Mouse (Mus musculus): Measurements from ENCODE around the gene Lrrc8e. TPM values are rescaled to one million over a fixed set of nuclear protein-coding genes. Genes with fewer than 3 reads are reported as not detected.
A peak's percentile ranks its signal among the peaks of the same experiment; 100 is the strongest.

The Lrrc8e gene
- polyA plus RNA-seq, 1 experiment from 2014 or later: 0.39 TPM

DNA sequence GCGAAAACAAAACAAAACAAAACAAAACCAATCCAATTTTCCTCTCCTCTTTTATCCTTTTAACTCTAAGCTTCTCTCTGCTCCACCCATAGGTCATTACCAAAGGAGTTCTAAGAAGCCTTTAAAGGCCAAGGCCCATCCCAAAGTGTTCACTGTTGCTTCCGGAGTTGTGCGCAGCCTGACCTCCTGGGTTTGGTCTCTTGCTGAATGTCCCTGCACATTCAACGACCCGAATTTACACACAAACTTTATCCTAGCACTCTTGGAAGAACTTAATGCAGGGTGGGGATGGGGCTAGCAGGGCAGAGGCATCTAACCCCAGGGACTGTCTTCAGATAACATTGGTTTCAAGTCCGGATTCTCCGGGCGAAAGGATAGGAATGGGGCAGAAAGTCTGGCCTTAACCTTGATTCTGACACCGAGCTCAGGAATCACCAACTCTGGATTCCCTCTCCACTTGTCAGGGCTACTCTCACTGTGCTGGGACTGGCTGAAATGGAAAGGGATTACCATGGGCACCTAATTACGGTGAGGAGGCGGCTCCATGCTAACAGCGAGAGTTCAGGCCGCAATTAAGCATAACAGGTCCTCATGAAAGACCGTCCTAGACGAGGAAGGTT, 11.3 kb downstream of the Lrrc8e start:
- peaks cover 3% of the 10 kb centered on the region; the same call in 1 of the 2 replicates for H3K36me3 ChIP-seq (ENCODE audit: control insufficient read depth, insufficient read depth)
- peak overlapping the region; percentile 91 for H3K27ac ChIP-seq (ENCODE audit: low read length)
- H3K4me2 ChIP-seq (ENCODE audit: low read depth, low read length): peak overlapping the region; percentile 70
- peak overlapping the region; percentile 85 for H3K4me3 ChIP-seq (ENCODE audit: low read length)
- no peaks in the 10 kb centered on the region for H3K9me3 ChIP-seq (replicated peaks; ENCODE audit: control insufficient read depth, low read length)
- 19% methylated on average over 15 of the region's 15 CpGs for WGBS
- no peak for ATAC-seq (replicated peaks; ENCODE audit: extremely low read depth, insufficient read depth, low FRiP score)
- H3K9ac ChIP-seq (ENCODE audit: low read length): peak overlapping the region; percentile 75
- H3K27me3 ChIP-seq (ENCODE audit: control insufficient read depth, insufficient read depth, low read length): no peaks in the 10 kb centered on the region
- H3K4me1 ChIP-seq (ENCODE audit: control insufficient read depth, insufficient read depth, low read length): peaks cover 19% of the 10 kb centered on the region

- peak within 1 kb of the TSS; percentile 85 for H3K4me3 ChIP-seq (ENCODE audit: low read length)
- H3K27ac ChIP-seq (ENCODE audit: low read length): peak within 1 kb of the TSS; percentile 92
- ATAC-seq (replicated peaks; ENCODE audit: extremely low read depth, insufficient read depth, low FRiP score): peak; percentile 96
- peak within 1 kb of the TSS; percentile 85 for H3K9ac ChIP-seq (ENCODE audit: low read length)
- no peaks in the 10 kb centered on the region for H3K27me3 ChIP-seq (ENCODE audit: control insufficient read depth, insufficient read depth, low read length)
- H3K9me3 ChIP-seq (replicated peaks; ENCODE audit: control insufficient read depth, low read length): no peaks in the 10 kb centered on the region
- peak within 1 kb of the TSS; percentile 82 for H3K4me2 ChIP-seq (ENCODE audit: low read depth, low read length)
- H3K36me3 ChIP-seq (ENCODE audit: control insufficient read depth, insufficient read depth): peaks cover 10% of the 10 kb centered on the region; the same call in 1 of the 2 replicates
- peaks cover 19% of the 10 kb centered on the region for H3K4me1 ChIP-seq (ENCODE audit: control insufficient read depth, insufficient read depth, low read length)
- under 1% methylated on average over 68 of the region's 71 CpGs for WGBS
Measured at GRCm38 (mm10) chr8:4238434-4239192, 12.0 kb downstream of the Lrrc8e start, which contains the start of the genes Map2k7 and Gm49320. TSS of gene Map2k7 (plus strand) at chr8:4238740. TSS of gene Gm49320 (plus strand) at chr8:4238865.

DNA sequence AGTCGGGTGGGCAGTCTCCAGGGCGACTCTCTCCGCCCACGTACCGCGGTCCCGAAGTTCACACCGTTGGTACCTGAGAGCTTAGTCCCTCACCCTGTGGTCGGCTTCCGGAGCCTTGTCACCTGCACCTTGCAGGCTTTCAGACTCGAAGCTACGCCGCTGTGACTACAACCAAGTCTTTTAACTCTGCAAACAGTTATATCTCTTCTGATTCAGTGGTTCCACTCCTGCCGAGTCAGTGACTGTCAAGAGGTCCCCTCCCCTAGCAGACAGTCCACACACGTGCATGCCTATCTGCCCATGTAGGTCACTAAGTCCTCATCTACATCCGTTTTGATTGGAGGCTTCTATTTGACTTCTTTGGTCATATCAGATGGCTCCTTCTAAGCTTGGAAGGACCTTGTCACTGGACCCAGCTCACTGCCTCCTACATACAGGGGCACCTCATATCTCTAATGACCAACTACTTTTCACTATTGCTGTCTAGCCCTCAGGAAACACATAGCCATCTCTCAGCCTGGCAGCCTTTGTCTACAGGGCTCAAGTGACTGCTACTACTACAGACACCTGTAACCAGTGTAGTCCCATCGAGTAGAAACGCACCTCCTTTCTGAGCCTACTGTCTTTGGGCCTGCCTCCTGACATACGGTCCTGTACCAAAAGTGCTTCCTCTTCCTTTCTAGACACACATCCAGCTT, 12.7 kb downstream of the Lrrc8e start:
- Histone ChIP-seq H3K4me3 (ENCODE audit: low read length) (peak overlapping the region; percentile 85), H3K36me3 (ENCODE audit: control insufficient read depth, insufficient read depth) (peaks cover 17% of the 10 kb centered on the region), H3K9me3 (replicated peaks; ENCODE audit: control insufficient read depth, low read length) (no peaks in the 10 kb centered on the region), H3K9ac (ENCODE audit: low read length) (peak overlapping the region; percentile 85), H3K4me1 (ENCODE audit: control insufficient read depth, insufficient read depth, low read length) (peaks cover 19% of the 10 kb centered on the region), H3K27me3 (ENCODE audit: control insufficient read depth, insufficient read depth, low read length) (no peaks in the 10 kb centered on the region), H3K4me2 (ENCODE audit: low read depth, low read length) (peak overlapping the region; percentile 82), H3K27ac (ENCODE audit: low read length) (peak overlapping the region; percentile 92)
- peak; percentile 8 for ATAC-seq (replicated peaks; ENCODE audit: extremely low read depth, insufficient read depth, low FRiP score)
- WGBS: 10% methylated on average over 19 of the region's 19 CpGs

- ATAC-seq (replicated peaks; ENCODE audit: extremely low read depth, insufficient read depth, low FRiP score): no peak
- WGBS: 94% methylated on average over 5 of the region's 5 CpGs
- H3K27ac ChIP-seq (ENCODE audit: low read length): no peak overlapping the region
- no peaks in the 10 kb centered on the region for H3K9me3 ChIP-seq (replicated peaks; ENCODE audit: control insufficient read depth, low read length)
- no peaks in the 10 kb centered on the region for H3K27me3 ChIP-seq (ENCODE audit: control insufficient read depth, insufficient read depth, low read length)
- no peak overlapping the region for H3K4me3 ChIP-seq (ENCODE audit: low read length)
- H3K9ac ChIP-seq (ENCODE audit: low read length): no peak overlapping the region
- H3K4me1 ChIP-seq (ENCODE audit: control insufficient read depth, insufficient read depth, low read length): peaks cover 19% of the 10 kb centered on the region
- no peak overlapping the region for H3K4me2 ChIP-seq (ENCODE audit: low read depth, low read length)
- H3K36me3 ChIP-seq (ENCODE audit: control insufficient read depth, insufficient read depth): peaks cover 44% of the 10 kb centered on the region
Measured at GRCm38 (mm10) chr8:4245061-4245460, 18.4 kb downstream of the Lrrc8e start.

DNA sequence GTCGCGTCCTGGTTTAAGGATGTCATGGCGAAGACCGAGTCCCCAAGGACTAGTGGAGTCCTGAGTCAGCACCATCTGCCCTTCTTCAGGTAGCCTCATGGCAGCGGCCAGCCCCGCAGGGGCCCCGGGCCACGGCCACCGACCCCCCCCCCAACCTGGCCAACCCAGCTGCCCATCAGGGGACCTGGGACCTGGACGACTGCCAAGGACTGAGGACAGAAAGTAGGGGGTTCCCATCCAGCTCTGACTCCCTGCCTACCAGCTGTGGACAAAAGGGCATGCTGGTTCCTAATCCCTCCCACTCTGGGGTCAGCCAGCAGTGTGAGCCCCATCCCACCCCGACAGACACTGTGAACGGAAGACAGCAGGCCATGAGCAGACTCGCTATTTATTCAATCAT, 19.1 kb downstream of the Lrrc8e start:
- ATAC-seq (replicated peaks; ENCODE audit: extremely low read depth, insufficient read depth, low FRiP score): no peak

GRCm38 (mm10) chr8:4247241-4247640, 20.6 kb downstream of the Lrrc8e start:
- ATAC-seq (replicated peaks; ENCODE audit: extremely low read depth, insufficient read depth, low FRiP score): no peak
- WGBS: 84% methylated on average over 8 of the region's 8 CpGs
- H3K36me3 ChIP-seq (ENCODE audit: control insufficient read depth, insufficient read depth): peaks cover 42% of the 10 kb centered on the region

More for the DNA sequence above, 19.1 kb downstream of the Lrrc8e start:
- Histone ChIP-seq H3K4me1 (ENCODE audit: control insufficient read depth, insufficient read depth, low read length) (peaks cover 15% of the 10 kb centered on the region), H3K27ac (ENCODE audit: low read length) (no peak overlapping the region), H3K4me3 (ENCODE audit: low read length) (no peak overlapping the region), H3K9me3 (replicated peaks; ENCODE audit: control insufficient read depth, low read length) (no peaks in the 10 kb centered on the region), H3K9ac (ENCODE audit: low read length) (no peak overlapping the region), H3K36me3 (ENCODE audit: control insufficient read depth, insufficient read depth) (peaks cover 44% of the 10 kb centered on the region), H3K27me3 (ENCODE audit: control insufficient read depth, insufficient read depth, low read length) (no peaks in the 10 kb centered on the region), H3K4me2 (ENCODE audit: low read depth, low read length) (no peak overlapping the region)
- 87% methylated on average over 13 of the region's 13 CpGs for WGBS

DNA sequence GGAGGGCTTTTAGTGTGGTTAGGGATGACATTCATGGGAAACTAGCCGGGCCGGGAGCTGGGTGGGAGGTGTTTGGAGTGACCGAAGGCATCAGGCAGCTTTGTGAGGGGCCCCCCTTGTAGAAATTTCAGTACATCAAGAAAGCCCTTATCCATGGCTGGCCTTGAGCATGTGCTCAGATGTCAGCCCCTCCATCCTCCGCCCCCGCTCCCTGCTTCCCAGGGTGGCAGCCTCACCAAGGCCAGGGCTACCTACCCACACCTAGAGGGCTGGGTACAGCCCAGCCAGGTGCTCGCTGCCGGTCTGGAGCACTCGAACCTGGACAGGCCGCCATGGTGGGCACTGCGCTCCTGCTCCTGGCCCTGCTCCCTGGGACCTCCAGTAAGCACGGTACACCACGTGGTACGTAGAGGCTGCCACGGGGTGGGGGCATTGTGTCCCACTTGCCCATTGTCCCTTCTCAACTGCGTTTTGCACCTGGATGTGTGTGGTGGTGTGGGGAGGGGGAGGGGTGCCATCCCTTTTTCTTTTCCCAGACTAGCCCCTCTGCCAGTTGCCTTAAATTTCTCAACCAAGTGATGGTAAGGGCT, 21.4 kb downstream of the Lrrc8e start, which contains the start of gene Tgfbr3l:
Tgfbr3l (plus strand) TSS at position 264 of the 590 bp plus-strand sequence.
- no peaks in the 10 kb centered on the region for H3K9me3 ChIP-seq (replicated peaks; ENCODE audit: control insufficient read depth, low read length)
- peak within 1 kb of the TSS; percentile 55 for H3K27ac ChIP-seq (ENCODE audit: low read length)
- no peaks in the 10 kb centered on the region for H3K27me3 ChIP-seq (ENCODE audit: control insufficient read depth, insufficient read depth, low read length)
- H3K36me3 ChIP-seq (ENCODE audit: control insufficient read depth, insufficient read depth): peaks cover 39% of the 10 kb centered on the region
- 82% methylated on average over 15 of the region's 15 CpGs for WGBS
- peak within 1 kb of the TSS; percentile 55 for H3K4me2 ChIP-seq (ENCODE audit: low read depth, low read length)
- no peak within 1 kb of the TSS for H3K4me3 ChIP-seq (ENCODE audit: low read length)
- H3K9ac ChIP-seq (ENCODE audit: low read length): peak within 1 kb of the TSS; percentile 60
- H3K4me1 ChIP-seq (ENCODE audit: control insufficient read depth, insufficient read depth, low read length): peaks cover 18% of the 10 kb centered on the region
- no peak for ATAC-seq (replicated peaks; ENCODE audit: extremely low read depth, insufficient read depth, low FRiP score)

More at GRCm38 (mm10) chr8:4247241-4247640, 20.6 kb downstream of the Lrrc8e start:
- Histone ChIP-seq H3K9me3 (replicated peaks; ENCODE audit: control insufficient read depth, low read length) (no peaks in the 10 kb centered on the region), H3K4me2 (ENCODE audit: low read depth, low read length) (no peak overlapping the region), H3K4me1 (ENCODE audit: control insufficient read depth, insufficient read depth, low read length) (peaks cover 14% of the 10 kb centered on the region), H3K27ac (ENCODE audit: low read length) (no peak overlapping the region), H3K4me3 (ENCODE audit: low read length) (no peak overlapping the region), H3K9ac (ENCODE audit: low read length) (no peak overlapping the region), H3K27me3 (ENCODE audit: control insufficient read depth, insufficient read depth, low read length) (no peaks in the 10 kb centered on the region)

DNA sequence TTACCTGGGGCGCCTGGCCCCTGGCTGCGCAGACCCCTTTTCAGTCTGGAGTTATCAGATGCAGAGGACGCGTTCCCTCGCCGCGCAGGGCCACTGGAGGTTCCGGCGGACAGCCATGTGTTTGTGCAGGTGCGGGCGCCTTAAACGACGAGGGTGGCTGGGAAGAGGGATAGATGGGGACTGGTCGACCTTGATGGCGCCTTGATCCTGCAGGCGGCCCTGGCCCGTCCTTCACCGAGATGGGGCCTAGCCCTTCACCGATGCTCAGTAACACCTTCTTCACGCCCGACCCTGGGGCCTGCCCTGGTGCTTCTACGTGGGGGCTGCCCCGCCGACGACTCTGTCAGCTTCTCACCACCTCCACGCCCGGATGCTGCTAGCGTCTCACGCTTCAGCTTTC, 22.6 kb downstream of the Lrrc8e start:
- Histone ChIP-seq H3K27me3 (ENCODE audit: control insufficient read depth, insufficient read depth, low read length) (no peaks in the 10 kb centered on the region), H3K27ac (ENCODE audit: low read length) (peak overlapping the region; percentile 55), H3K9ac (ENCODE audit: low read length) (peak overlapping the region; percentile 60), H3K9me3 (replicated peaks; ENCODE audit: control insufficient read depth, low read length) (no peaks in the 10 kb centered on the region), H3K4me1 (ENCODE audit: control insufficient read depth, insufficient read depth, low read length) (peaks cover 26% of the 10 kb centered on the region), H3K36me3 (ENCODE audit: control insufficient read depth, insufficient read depth) (peaks cover 28% of the 10 kb centered on the region), H3K4me3 (ENCODE audit: low read length) (peak overlapping the region; percentile 29), H3K4me2 (ENCODE audit: low read depth, low read length) (peak overlapping the region; percentile 55)
- 13% methylated on average over 29 of the region's 29 CpGs for WGBS
- no peak for ATAC-seq (replicated peaks; ENCODE audit: extremely low read depth, insufficient read depth, low FRiP score)
